Mouse (Mus musculus) ES-Bruce4 (cell line): ENCODE results near the gene Ccl6.

Experiments used
- CTCF ChIP-seq: IDR thresholded peaks from one replicate; pipeline ENCODE4 v1.8.1; 2011; ENCODE audit warnings: low read depth, low read length
- EP300 ChIP-seq: IDR thresholded peaks from 2 replicates; pipeline ENCODE4 v1.6.1; 2011; ENCODE audit warnings: low read depth, low read length; ENCODE audit not compliant: insufficient read depth
- POLR2A ChIP-seq: IDR thresholded peaks from one replicate; pipeline ENCODE4 v1.8.1; 2011; ENCODE audit warnings: low read length; ENCODE audit not compliant: insufficient read depth

DNA sequence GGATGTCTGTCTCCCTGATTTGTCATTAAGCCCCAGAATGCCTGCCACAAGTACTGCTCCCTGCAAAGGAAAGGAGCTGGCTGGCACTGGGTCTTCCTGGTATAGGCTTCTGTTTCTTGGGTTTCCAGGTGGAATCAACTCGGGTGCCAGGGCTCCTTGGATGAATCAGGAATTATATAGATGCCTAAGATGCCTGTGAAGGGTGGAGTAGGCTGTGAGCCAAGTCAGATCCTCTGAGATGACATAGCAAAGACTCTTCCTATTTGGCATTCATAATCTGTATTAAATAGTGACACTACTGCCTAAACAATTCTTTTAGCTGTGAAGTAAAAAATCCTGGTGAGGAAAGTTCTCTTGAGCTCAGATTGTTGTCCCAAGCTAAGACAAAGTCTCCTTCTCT, 13.5 kb upstream of the Ccl6 start:
- TF ChIP-seq POLR2A, result no peak
- TF ChIP-seq CTCF, result no peak
- TF ChIP-seq EP300, result no peak
